Mouse (Mus musculus): ENCODE data around the gene Mrc2. TPM values are rescaled to one million over a fixed set of nuclear protein-coding genes. Genes with fewer than 3 reads are reported as not detected.

Mrc2 gene
- total and polyA plus RNA-seq, 3 experiments, result under 0.01 to 0.10 (median 0.09) TPM

GRCm38 (mm10) chr11:105246785-105247184, 45.7 kb upstream of the Mrc2 start:
- no peak for DNase-seq (ENCODE audit: extremely low read depth)
- peaks cover 0 to 11% of the 10 kb centered on the region in 2 experiments; a peak in 2 of 4 replicates for H3K4me1 ChIP-seq (ENCODE audit: control insufficient read depth in 1 of 2, insufficient read depth in 2 of 2)
- in situ Hi-C loops (cut with MboI; ENCODE audit: low pct_ligation_motif_present, low pct_unique_long_range_greater_than_20kb, low sequenced_read_pairs), result no loop called here
- no peaks in the 10 kb centered on the region for H3K9me3 ChIP-seq (replicated peaks; ENCODE audit: low read length)
- H3K27ac ChIP-seq (ENCODE audit: insufficient read depth, low read depth), result no peak overlapping the region
- dilution Hi-C loops (cut with MboI; ENCODE audit: extremely low pct_ligation_motif_present, extremely low pct_unique_long_range_greater_than_20kb, low sequenced_read_pairs), result no loop called here
- H3K9ac ChIP-seq (ENCODE audit: insufficient read depth, low read depth), result no peak overlapping the region
- no peak overlapping the region for H3K4me3 ChIP-seq (replicated peaks in 1 of 3; ENCODE audit: low read depth in 2 of 3, low read length in 2 of 3, poor library complexity in 1 of 3)
- H3K36me3 ChIP-seq (replicated peaks in 1 of 2; ENCODE audit: control insufficient read depth in 1 of 2, insufficient read depth in 1 of 2, low read length in 1 of 2), result peaks cover 68 to 91% of the 10 kb centered on the region in 2 experiments
- TF ChIP-seq MAX (IDR thresholded peaks at IDR 0.05; ENCODE audit: low read length) (no peak), MAFK (IDR thresholded peaks at IDR 0.05; ENCODE audit: insufficient replicate concordance, low read length) (no peak), ZC3H11A (IDR thresholded peaks at IDR 0.05; ENCODE audit: low read depth, low read length) (no peak), POLR2A (IDR thresholded peaks at IDR 0.05; ENCODE audit: low read depth, low read length) (no peak), TCF12 (IDR thresholded peaks at IDR 0.05; ENCODE audit: low read depth, low read length) (no peak), EP300 (IDR thresholded peaks at IDR 0.05; ENCODE audit: low read length) (no peak), GABPA (IDR thresholded peaks at IDR 0.05; ENCODE audit: insufficient replicate concordance, low read depth, low read length) (no peak)
- H3K4me2 ChIP-seq (ENCODE audit: insufficient read depth, low read depth, poor library complexity, severe bottlenecking), result no peak overlapping the region
- H3K27me3 ChIP-seq (replicated peaks), result no peaks in the 10 kb centered on the region
- H3K79me2 ChIP-seq (replicated peaks; ENCODE audit: control insufficient read depth, extremely low read depth, insufficient read depth, poor library complexity, severe bottlenecking), result peaks cover 5% of the 10 kb centered on the region; the same call in 1 of the 2 replicates

GRCm38 (mm10) chr11:105247321-105247720, 45.1 kb upstream of the Mrc2 start:
- no peak for TF ChIP-seq ELF1 (IDR thresholded peaks at IDR 0.05; ENCODE audit: low read depth, low read length)
- TF ChIP-seq MAZ (IDR thresholded peaks at IDR 0.05; ENCODE audit: low read depth, low read length), result no peak
- no peak for TF ChIP-seq GABPA (IDR thresholded peaks at IDR 0.05; ENCODE audit: insufficient replicate concordance, low read depth, low read length)
- no peak overlapping the region for H3K4me2 ChIP-seq (ENCODE audit: insufficient read depth, low read depth, poor library complexity, severe bottlenecking)
- H3K27ac ChIP-seq (ENCODE audit: insufficient read depth, low read depth), result no peak overlapping the region
- H3K27me3 ChIP-seq (replicated peaks), result no peaks in the 10 kb centered on the region
- H3K4me3 ChIP-seq (replicated peaks in 1 of 3; ENCODE audit: low read depth in 2 of 3, low read length in 2 of 3, poor library complexity in 1 of 3), result no peak overlapping the region
- DNase-seq (ENCODE audit: extremely low read depth), result no peak
- peaks cover 2% of the 10 kb centered on the region; the same call in 1 of the 2 replicates for H3K79me2 ChIP-seq (replicated peaks; ENCODE audit: control insufficient read depth, extremely low read depth, insufficient read depth, poor library complexity, severe bottlenecking)
- in situ Hi-C loops (cut with MboI; ENCODE audit: low pct_ligation_motif_present, low pct_unique_long_range_greater_than_20kb, low sequenced_read_pairs) (no loop called here), dilution Hi-C loops (cut with MboI; ENCODE audit: extremely low pct_ligation_motif_present, extremely low pct_unique_long_range_greater_than_20kb, low sequenced_read_pairs) (no loop called here)
- no peak overlapping the region for H3K9ac ChIP-seq (ENCODE audit: insufficient read depth, low read depth)
- peaks cover 63 to 89% of the 10 kb centered on the region in 2 experiments for H3K36me3 ChIP-seq (replicated peaks in 1 of 2; ENCODE audit: control insufficient read depth in 1 of 2, insufficient read depth in 1 of 2, low read length in 1 of 2)
- no peaks in the 10 kb centered on the region for H3K9me3 ChIP-seq (replicated peaks; ENCODE audit: low read length)
- H3K4me1 ChIP-seq (ENCODE audit: control insufficient read depth in 1 of 2, insufficient read depth in 2 of 2), result peaks cover 0 to 11% of the 10 kb centered on the region in 2 experiments; a peak in 2 of 4 replicates

- no peak for DNase-seq (ENCODE audit: extremely low read depth)
- no peak overlapping the region for H3K4me3 ChIP-seq (replicated peaks in 1 of 3; ENCODE audit: low read depth in 2 of 3, low read length in 2 of 3, poor library complexity in 1 of 3)
- no peak overlapping the region for H3K4me2 ChIP-seq (ENCODE audit: insufficient read depth, low read depth, poor library complexity, severe bottlenecking)
- peaks cover 58 to 84% of the 10 kb centered on the region in 2 experiments for H3K36me3 ChIP-seq (replicated peaks in 1 of 2; ENCODE audit: control insufficient read depth in 1 of 2, insufficient read depth in 1 of 2, low read length in 1 of 2)
- H3K27me3 ChIP-seq (replicated peaks), result no peaks in the 10 kb centered on the region
- in situ Hi-C loops (cut with MboI; ENCODE audit: low pct_ligation_motif_present, low pct_unique_long_range_greater_than_20kb, low sequenced_read_pairs) (no loop called here), dilution Hi-C loops (cut with MboI; ENCODE audit: extremely low pct_ligation_motif_present, extremely low pct_unique_long_range_greater_than_20kb, low sequenced_read_pairs) (no loop called here)
- H3K79me2 ChIP-seq (replicated peaks; ENCODE audit: control insufficient read depth, extremely low read depth, insufficient read depth, poor library complexity, severe bottlenecking), result no peaks in the 10 kb centered on the region
- H3K9ac ChIP-seq (ENCODE audit: insufficient read depth, low read depth), result no peak overlapping the region
- TF ChIP-seq TBP (conservative IDR thresholded peaks at IDR 0.05; ENCODE audit: low read depth, low read length), result no peak
- no peak for TF ChIP-seq SMC3 (IDR thresholded peaks at IDR 0.05; ENCODE audit: low read depth, low read length)
- TF ChIP-seq ELF1 (IDR thresholded peaks at IDR 0.05; ENCODE audit: low read depth, low read length), result no peak
- no peak for TF ChIP-seq POLR2AphosphoS2 (IDR thresholded peaks at IDR 0.05; ENCODE audit: low read depth, low read length)
- TF ChIP-seq ETS1 (conservative IDR thresholded peaks at IDR 0.05; ENCODE audit: low read depth, low read length), result no peak
- no peak for TF ChIP-seq ZKSCAN1 (IDR thresholded peaks at IDR 0.05; ENCODE audit: borderline replicate concordance, low read depth, low read length)
- H3K27ac ChIP-seq (ENCODE audit: insufficient read depth, low read depth), result no peak overlapping the region
- H3K4me1 ChIP-seq (ENCODE audit: control insufficient read depth in 1 of 2, insufficient read depth in 2 of 2), result no peaks in the 10 kb centered on the region
- H3K9me3 ChIP-seq (replicated peaks; ENCODE audit: low read length), result no peaks in the 10 kb centered on the region
Observed at GRCm38 (mm10) chr11:105259733-105260132, 32.7 kb upstream of the Mrc2 start.
